Mouse (Mus musculus): Measurements from ENCODE around the gene Asb8.

GRCm38 (mm10) chr15:98162561-98162960 is 2.9 kb downstream of the Asb8 start:
- TF ChIP-seq EP300 (optimal IDR thresholded peaks at IDR 0.05) (no peak), CTCF (IDR thresholded peaks at IDR 0.05; ENCODE audit: low read depth) (no peak)

All from stomach, postnatal 0 days (tissue).